24 mouse cellular contexts compared by ENCODE assay signal in the genomic region with DNA sequence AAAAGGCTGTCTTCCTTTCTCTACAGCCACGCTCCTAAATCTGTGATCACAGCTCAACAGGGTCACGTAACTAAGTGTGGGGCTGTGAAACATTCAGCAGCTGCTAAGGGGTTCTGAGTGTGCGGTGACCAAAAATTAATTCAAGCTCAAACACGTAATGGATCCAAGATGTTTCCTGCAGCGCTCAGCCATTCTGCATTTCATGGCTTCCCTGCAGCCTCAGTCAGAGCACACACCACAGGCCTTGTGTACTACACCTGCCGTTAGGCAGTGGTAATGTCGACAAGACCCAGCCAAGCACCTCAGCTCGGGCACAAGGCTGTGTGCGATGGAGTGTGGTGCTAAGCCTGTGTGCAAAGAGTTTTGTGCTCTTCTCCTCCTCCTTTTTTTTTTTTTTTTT.
DNase-seq lines count a peak whose midpoint lies in the region; ATAC-seq lines count a peak whose summit lies in the region.
"Had no signal": no experiment of that assay in that cellular context is flagged by ENCODE, and none has a peak within 500 bp of the region (broad histone marks: within the 10 kb centered on the region; RNA-seq: fewer than 3 reads in every experiment).

No protein-coding gene starts in this region.

- DNase-seq in embryonic facial prominence, embryonic 11.5 days (ENCODE audit: low spot score) = peak; percentile 58
- DNase-seq in embryonic facial prominence, embryonic 10.5 days (ENCODE audit: low spot score) = no peak
- peak; percentile 33 for DNase-seq in embryonic facial prominence, embryonic 14.5 days (ENCODE audit: low spot score)
- DNase-seq in limb, embryonic 10.5 days (ENCODE audit: low spot score) = peak; percentile 45
- no peak for DNase-seq in cerebellum, postnatal 25 days
- DNase-seq in ovary, postnatal 14 days (ENCODE audit: low spot score) = no peak
- DNase-seq: adrenal gland, adult 8-10 months; adrenal gland, postnatal 25 days; cerebellum, adult 11-12 months; cerebellum, adult 8-10 months; cerebellum, postnatal 10 days; forebrain, postnatal 0 days; gastrocnemius, postnatal 25 days; heart, adult 2 months; heart, postnatal 14 days; heart, postnatal 4 days had no signal

- H3K4me2 ChIP-seq in embryonic facial prominence, embryonic 11.5 days (ENCODE audit: low read depth, low read length) = no peak overlapping the region
- H3K4me2 ChIP-seq in embryonic facial prominence, embryonic 14.5 days (ENCODE audit: low read depth, low read length) = no peak overlapping the region
- H3K4me2 ChIP-seq in limb, embryonic 13.5 days (replicated peaks) = no peak overlapping the region
- H3K4me2 ChIP-seq: embryonic facial prominence, embryonic 15.5 days; heart, embryonic 13.5 days; hindbrain, embryonic 15.5 days had no signal

- H3K9me3 ChIP-seq in embryonic facial prominence, embryonic 11.5 days (replicated peaks; ENCODE audit: control insufficient read depth, low read length) = no peaks in the 10 kb centered on the region
- H3K9me3 ChIP-seq in embryonic facial prominence, embryonic 10.5 days = no peaks in the 10 kb centered on the region
- no peaks in the 10 kb centered on the region for H3K9me3 ChIP-seq in embryonic facial prominence, embryonic 14.5 days (ENCODE audit: control insufficient read depth, low read length)
- H3K9me3 ChIP-seq in limb, embryonic 10.5 days (replicated peaks) = no peaks in the 10 kb centered on the region
- H3K9me3 ChIP-seq in limb, embryonic 13.5 days = no peaks in the 10 kb centered on the region
- H3K9me3 ChIP-seq: embryonic facial prominence, embryonic 15.5 days; heart, embryonic 10.5 days; heart, embryonic 13.5 days; hindbrain, embryonic 15.5 days had no signal

- H3K4me3 ChIP-seq in embryonic facial prominence, embryonic 11.5 days (ENCODE audit: low read depth, low read length) = no peak overlapping the region
- no peak overlapping the region for H3K4me3 ChIP-seq in embryonic facial prominence, embryonic 10.5 days
- no peak overlapping the region for H3K4me3 ChIP-seq in embryonic facial prominence, embryonic 14.5 days (ENCODE audit: low read depth, low read length)
- H3K4me3 ChIP-seq in limb, embryonic 10.5 days = no peak overlapping the region
- no peak overlapping the region for H3K4me3 ChIP-seq in limb, embryonic 13.5 days
- H3K4me3 ChIP-seq: embryonic facial prominence, embryonic 15.5 days; heart, adult 2 months; heart, embryonic 10.5 days; heart, embryonic 13.5 days; hindbrain, embryonic 15.5 days had no signal

- ATAC-seq in embryonic facial prominence, embryonic 11.5 days (replicated peaks; ENCODE audit: insufficient number of reproducible peaks, low FRiP score, low TSS enrichment, low read depth) = peak; percentile 75; the same call in 1 of the 2 replicates
- no peak for ATAC-seq in embryonic facial prominence, embryonic 14.5 days (ENCODE audit: low read depth)
- peak; percentile 57; the same call in 1 of the 2 replicates for ATAC-seq in limb, embryonic 13.5 days (ENCODE audit: low FRiP score, low read depth)
- ATAC-seq: activated CD4-positive, CD25-positive, alpha-beta regulatory T cell, adult 4 months; forebrain, embryonic 14.5 days; forebrain, postnatal 0 days; inflammation-experienced regulatory T-cells, adult 6 months had no signal

- no peak overlapping the region for H3K9ac ChIP-seq in embryonic facial prominence, embryonic 11.5 days (replicated peaks; ENCODE audit: low read length)
- no peak overlapping the region for H3K9ac ChIP-seq in embryonic facial prominence, embryonic 14.5 days (ENCODE audit: low read depth, low read length)
- H3K9ac ChIP-seq in limb, embryonic 13.5 days = no peak overlapping the region
- H3K9ac ChIP-seq: embryonic facial prominence, embryonic 15.5 days; forebrain, postnatal 0 days; heart, embryonic 13.5 days; hindbrain, embryonic 15.5 days had no signal

- H3K27ac ChIP-seq in embryonic facial prominence, embryonic 11.5 days (replicated peaks; ENCODE audit: low read depth, low read length) = no peak overlapping the region
- no peak overlapping the region for H3K27ac ChIP-seq in embryonic facial prominence, embryonic 10.5 days (replicated peaks)
- H3K27ac ChIP-seq in embryonic facial prominence, embryonic 14.5 days (replicated peaks; ENCODE audit: low read depth, low read length) = no peak overlapping the region
- H3K27ac ChIP-seq in limb, embryonic 10.5 days = no peak overlapping the region
- H3K27ac ChIP-seq in limb, embryonic 13.5 days = no peak overlapping the region
- H3K27ac ChIP-seq: embryonic facial prominence, embryonic 15.5 days; heart, adult 2 months; heart, embryonic 10.5 days; heart, embryonic 13.5 days; hindbrain, embryonic 15.5 days had no signal

- H3K36me3 ChIP-seq in embryonic facial prominence, embryonic 11.5 days (replicated peaks; ENCODE audit: control insufficient read depth, insufficient read depth, low read depth, low read length) = no peaks in the 10 kb centered on the region
- H3K36me3 ChIP-seq in embryonic facial prominence, embryonic 10.5 days (replicated peaks) = no peaks in the 10 kb centered on the region
- H3K36me3 ChIP-seq in embryonic facial prominence, embryonic 14.5 days (ENCODE audit: control insufficient read depth, insufficient read depth, low read length) = no peaks in the 10 kb centered on the region
- H3K36me3 ChIP-seq in limb, embryonic 10.5 days = no peaks in the 10 kb centered on the region
- H3K36me3 ChIP-seq in limb, embryonic 13.5 days = no peaks in the 10 kb centered on the region
- H3K36me3 ChIP-seq: embryonic facial prominence, embryonic 15.5 days; heart, embryonic 10.5 days; heart, embryonic 13.5 days; hindbrain, embryonic 15.5 days had no signal

- no peaks in the 10 kb centered on the region for H3K27me3 ChIP-seq in embryonic facial prominence, embryonic 11.5 days (ENCODE audit: control insufficient read depth, insufficient read depth, low read length)
- H3K27me3 ChIP-seq in embryonic facial prominence, embryonic 10.5 days (replicated peaks; ENCODE audit: low read depth, poor library complexity, severe bottlenecking) = no peaks in the 10 kb centered on the region
- no peaks in the 10 kb centered on the region for H3K27me3 ChIP-seq in embryonic facial prominence, embryonic 14.5 days (replicated peaks; ENCODE audit: control insufficient read depth, insufficient read depth, low read length)
- no peaks in the 10 kb centered on the region for H3K27me3 ChIP-seq in limb, embryonic 10.5 days (ENCODE audit: low read depth, poor library complexity, severe bottlenecking)
- H3K27me3 ChIP-seq in limb, embryonic 13.5 days = no peaks in the 10 kb centered on the region
- H3K27me3 ChIP-seq: embryonic facial prominence, embryonic 15.5 days; heart, embryonic 13.5 days; hindbrain, embryonic 15.5 days had no signal

- H3K4me1 ChIP-seq in embryonic facial prominence, embryonic 11.5 days (ENCODE audit: control insufficient read depth, insufficient read depth, low read length) = no peaks in the 10 kb centered on the region
- H3K4me1 ChIP-seq in embryonic facial prominence, embryonic 10.5 days = peaks cover 22% of the 10 kb centered on the region
- no peaks in the 10 kb centered on the region for H3K4me1 ChIP-seq in embryonic facial prominence, embryonic 14.5 days (ENCODE audit: control insufficient read depth, insufficient read depth, low read length)
- H3K4me1 ChIP-seq in limb, embryonic 10.5 days = peaks cover 49% of the 10 kb centered on the region
- H3K4me1 ChIP-seq in limb, embryonic 13.5 days = peaks cover 9% of the 10 kb centered on the region; the same call in 1 of the 2 replicates
- H3K4me1 ChIP-seq: heart, embryonic 13.5 days had no signal

- 62% methylated on average over 9 of the region's 9 CpGs for WGBS in embryonic facial prominence, embryonic 11.5 days
- WGBS in embryonic facial prominence, embryonic 10.5 days = 73% methylated on average over 9 of the region's 9 CpGs
- 58% methylated on average over 9 of the region's 9 CpGs for WGBS in embryonic facial prominence, embryonic 14.5 days
- WGBS in limb, embryonic 10.5 days = 69% methylated on average over 9 of the region's 9 CpGs
- WGBS in limb, embryonic 13.5 days = 47% methylated on average over 9 of the region's 9 CpGs

Comparison
In these comparisons a context has a peak if more than half of its experiments do, and no peak if none do; other contexts are left out.
1. DNase-seq: peak in embryonic facial prominence, embryonic 11.5 days (single experiment), embryonic facial prominence, embryonic 14.5 days (single experiment) and limb, embryonic 10.5 days (single experiment); none in embryonic facial prominence, embryonic 10.5 days (single experiment), cerebellum, postnatal 25 days (0 of 2) and ovary, postnatal 14 days (single experiment).